Mouse (Mus musculus) liver, embryonic 16.5 days (tissue): Measurements from ENCODE around the gene Lrg1. TPM values are rescaled to one million over a fixed set of nuclear protein-coding genes. Genes with fewer than 3 reads are reported as not detected.
A peak's percentile ranks its signal among the peaks of the same experiment; 100 is the strongest.

Experiments used
- ATAC-seq: fragments of 200-750 bp; cut with Nextera tagmentation; 2 replicates; pipeline ENCODE4 v1.8.0; 2017; ENCODE audit warnings: low read depth, mild to moderate bottlenecking, moderate number of reproducible peaks, moderate library complexity
- H3K27ac ChIP-seq: fragments of 300-500 bp; sonication (generic); 2 replicates; pipeline ENCODE4 v1.5.1; 2014; ENCODE audit warnings: mild to moderate bottlenecking, low read length
- H3K27me3 ChIP-seq: fragments of 300-500 bp; sonication (generic); 2 replicates; pipeline ENCODE4 v1.6.1; 2014; ENCODE audit warnings: low read depth, low read length, mixed read lengths; ENCODE audit not compliant: control insufficient read depth, insufficient read depth
- H3K36me3 ChIP-seq: fragments of 300-500 bp; sonication (generic); 2 replicates; pipeline ENCODE4 v1.6.1; 2014; ENCODE audit warnings: mild to moderate bottlenecking; ENCODE audit not compliant: control insufficient read depth, insufficient read depth
- H3K4me1 ChIP-seq: fragments of 300-500 bp; sonication (generic); 2 replicates; pipeline ENCODE4 v1.6.1; 2014; ENCODE audit warnings: low read depth, low read length, mixed read lengths; ENCODE audit not compliant: control insufficient read depth
- H3K4me2 ChIP-seq: fragments of 300-500 bp; sonication (generic); 2 replicates; pipeline ENCODE4 v1.6.1; 2014; ENCODE audit warnings: low read depth, low read length, mixed read lengths
- H3K4me3 ChIP-seq: fragments of 300-500 bp; sonication (generic); 2 replicates; pipeline ENCODE4 v1.5.1; 2014; ENCODE audit warnings: low read depth, mild to moderate bottlenecking, low read length
- H3K9ac ChIP-seq: fragments of 300-500 bp; sonication (generic); 2 replicates; pipeline ENCODE4 v1.6.1; 2014; ENCODE audit warnings: low read depth, low read length
- H3K9me3 ChIP-seq: fragments of 300-500 bp; sonication (generic); replicated peaks from 2 replicates; pipeline ENCODE4 v1.6.1; 2016; ENCODE audit warnings: low read length; ENCODE audit not compliant: control insufficient read depth
- WGBS: fragments of 180-500 bp; shearing (Covaris S2); extraction: QIAGEN DNeasy Blood & Tissue Kit; methylation state at CpG from one replicate; pipeline ENCODE4 v1.1.7; 2014; ENCODE audit not compliant: insufficient replicate concordance; 5-methylcytosine and 5-hydroxymethylcytosine counted together
- polyA plus RNA-seq: library from polyadenylated mRNA; unstranded; fragments of >200 nt; fragmentation: Nextera tagmentation; extraction: Ambion mirVana; gene quantifications from 2 replicates; pipeline ENCODE4 v1.2.1, GENCODE M21; 2015

The Lrg1 gene
- polyA plus RNA-seq, 1 experiment from 2014 or later: 6.2 TPM

GRCm38 (mm10) chr17:56119431-56119830 is 2.4 kb downstream of the Lrg1 start:
- no peak overlapping the region for H3K9ac ChIP-seq
- WGBS: 29% methylated on average over 12 of the region's 12 CpGs
- H3K36me3 ChIP-seq: no peaks in the 10 kb centered on the region
- peak; percentile 22; the same call in 1 of the 2 replicates for ATAC-seq
- H3K27ac ChIP-seq: no peak overlapping the region
- H3K27me3 ChIP-seq: peaks cover 39% of the 10 kb centered on the region
- H3K4me2 ChIP-seq: peak overlapping the region; percentile 36; the same call in 1 of the 2 replicates
- H3K9me3 ChIP-seq: no peaks in the 10 kb centered on the region; the same call in 1 of the 2 replicates
- no peak overlapping the region for H3K4me3 ChIP-seq
- peaks cover 9% of the 10 kb centered on the region for H3K4me1 ChIP-seq

DNA sequence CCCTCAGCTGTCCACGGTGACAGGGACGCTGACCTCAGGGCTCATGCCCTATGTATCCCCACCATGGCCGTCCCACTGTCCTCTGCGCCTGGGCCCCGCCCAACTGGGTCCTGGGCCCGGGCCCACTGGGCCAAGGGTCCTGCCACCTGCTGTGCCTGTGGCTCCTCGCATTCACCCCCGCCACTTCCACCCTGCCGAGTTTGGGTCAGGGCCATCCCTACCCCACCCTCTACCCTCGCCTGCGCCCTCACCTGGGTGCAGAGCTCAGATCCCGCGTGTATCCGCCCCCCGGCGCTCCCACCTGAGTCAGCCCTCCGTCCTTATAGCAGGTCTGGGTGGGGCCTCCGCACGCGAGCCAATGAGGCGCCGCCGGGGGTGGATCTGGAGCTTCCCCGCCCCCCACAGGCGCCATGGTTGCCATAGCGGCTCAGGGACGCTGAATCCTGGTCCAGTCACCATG is 4.5 kb downstream of the Lrg1 start, which contains the start of gene Plin5:
TSS of gene Plin5 (minus strand) at position 346 of the 460 bp plus-strand sequence.
- H3K9me3 ChIP-seq: no peaks in the 10 kb centered on the region
- peaks cover 33% of the 10 kb centered on the region for H3K27me3 ChIP-seq
- no peaks in the 10 kb centered on the region for H3K36me3 ChIP-seq
- peak within 1 kb of the TSS; percentile 60 for H3K4me2 ChIP-seq
- peak within 1 kb of the TSS; percentile 35; the same call in 1 of the 2 replicates for H3K9ac ChIP-seq
- no peak within 1 kb of the TSS for H3K27ac ChIP-seq
- peak; percentile 72 for ATAC-seq
- H3K4me3 ChIP-seq: peak within 1 kb of the TSS; percentile 50
- WGBS: 3% methylated on average over 27 of the region's 27 CpGs
- peaks cover 9% of the 10 kb centered on the region for H3K4me1 ChIP-seq

GRCm38 (mm10) chr17:56116193-56116592 is 5.6 kb downstream of the Lrg1 start:
- peaks cover 26% of the 10 kb centered on the region for H3K27me3 ChIP-seq
- H3K9ac ChIP-seq: no peak overlapping the region
- ATAC-seq: 0 out of 2 replicates have a peak, but pooled peaks have one; percentile 15
- peaks cover 9% of the 10 kb centered on the region for H3K4me1 ChIP-seq
- no peak overlapping the region for H3K27ac ChIP-seq
- no peak overlapping the region for H3K4me3 ChIP-seq
- H3K36me3 ChIP-seq: no peaks in the 10 kb centered on the region
- H3K4me2 ChIP-seq: no peak overlapping the region
- H3K9me3 ChIP-seq: no peaks in the 10 kb centered on the region
- 56% methylated on average over 10 of the region's 10 CpGs for WGBS

DNA sequence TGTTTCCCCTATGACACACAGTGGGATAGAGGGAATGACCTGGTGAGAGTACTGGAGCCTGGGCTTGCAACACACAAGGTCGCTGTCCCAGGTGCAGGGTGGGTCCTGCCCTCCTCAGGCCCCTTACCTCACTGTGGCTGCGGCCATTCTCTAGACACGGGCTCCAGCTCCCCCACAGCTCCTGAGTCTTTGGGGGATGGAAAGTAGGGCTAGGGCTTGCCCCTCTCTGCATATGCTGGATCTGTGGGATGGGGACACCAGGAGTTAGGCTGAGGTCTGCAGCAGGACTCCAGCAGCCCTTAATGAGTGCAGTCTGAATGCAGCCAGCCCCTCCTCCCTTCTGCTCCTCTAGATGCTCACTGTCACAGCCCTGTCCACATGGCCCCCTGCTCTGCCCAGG is 9.1 kb downstream of the Lrg1 start:
- Histone ChIP-seq H3K9me3 (no peaks in the 10 kb centered on the region), H3K4me1 (peaks cover 4% of the 10 kb centered on the region), H3K27ac (no peak overlapping the region), H3K9ac (no peak overlapping the region), H3K4me2 (no peak overlapping the region), H3K4me3 (no peak overlapping the region), H3K36me3 (no peaks in the 10 kb centered on the region), H3K27me3 (no peaks in the 10 kb centered on the region)
- ATAC-seq: no peak
- WGBS: 55% methylated on average over 3 of the region's 3 CpGs

- no peaks in the 10 kb centered on the region for H3K27me3 ChIP-seq
- ATAC-seq: no peak
- no peak overlapping the region for H3K9ac ChIP-seq
- 43% methylated on average over 5 of the region's 5 CpGs for WGBS
- H3K4me3 ChIP-seq: no peak overlapping the region
- no peaks in the 10 kb centered on the region for H3K9me3 ChIP-seq
- H3K27ac ChIP-seq: no peak overlapping the region
- H3K36me3 ChIP-seq: no peaks in the 10 kb centered on the region
- no peak overlapping the region for H3K4me2 ChIP-seq
- H3K4me1 ChIP-seq: no peaks in the 10 kb centered on the region
Measured at GRCm38 (mm10) chr17:56111864-56112263, 9.9 kb downstream of the Lrg1 start.

- H3K27me3 ChIP-seq: no peaks in the 10 kb centered on the region
- no peaks in the 10 kb centered on the region for H3K4me1 ChIP-seq
- H3K9ac ChIP-seq: no peak overlapping the region
- no peak for ATAC-seq
- no peak overlapping the region for H3K4me2 ChIP-seq
- H3K27ac ChIP-seq: no peak overlapping the region
- no peaks in the 10 kb centered on the region for H3K9me3 ChIP-seq
- WGBS: 33% methylated on average over 1 of the region's 1 CpGs
- H3K36me3 ChIP-seq: no peaks in the 10 kb centered on the region
- H3K4me3 ChIP-seq: no peak overlapping the region
Measured at GRCm38 (mm10) chr17:56111021-56111420, 10.8 kb downstream of the Lrg1 start.

- no peak overlapping the region for H3K27ac ChIP-seq
- no peak overlapping the region for H3K4me3 ChIP-seq
- H3K4me2 ChIP-seq: no peak overlapping the region
- no peaks in the 10 kb centered on the region for H3K36me3 ChIP-seq
- no peaks in the 10 kb centered on the region for H3K27me3 ChIP-seq
- ATAC-seq: no peak
- no peak overlapping the region for H3K9ac ChIP-seq
- no peaks in the 10 kb centered on the region for H3K4me1 ChIP-seq
- H3K9me3 ChIP-seq: no peaks in the 10 kb centered on the region
- WGBS: 49% methylated on average over 4 of the region's 4 CpGs
Measured at GRCm38 (mm10) chr17:56110571-56110970, 11.2 kb downstream of the Lrg1 start.

DNA sequence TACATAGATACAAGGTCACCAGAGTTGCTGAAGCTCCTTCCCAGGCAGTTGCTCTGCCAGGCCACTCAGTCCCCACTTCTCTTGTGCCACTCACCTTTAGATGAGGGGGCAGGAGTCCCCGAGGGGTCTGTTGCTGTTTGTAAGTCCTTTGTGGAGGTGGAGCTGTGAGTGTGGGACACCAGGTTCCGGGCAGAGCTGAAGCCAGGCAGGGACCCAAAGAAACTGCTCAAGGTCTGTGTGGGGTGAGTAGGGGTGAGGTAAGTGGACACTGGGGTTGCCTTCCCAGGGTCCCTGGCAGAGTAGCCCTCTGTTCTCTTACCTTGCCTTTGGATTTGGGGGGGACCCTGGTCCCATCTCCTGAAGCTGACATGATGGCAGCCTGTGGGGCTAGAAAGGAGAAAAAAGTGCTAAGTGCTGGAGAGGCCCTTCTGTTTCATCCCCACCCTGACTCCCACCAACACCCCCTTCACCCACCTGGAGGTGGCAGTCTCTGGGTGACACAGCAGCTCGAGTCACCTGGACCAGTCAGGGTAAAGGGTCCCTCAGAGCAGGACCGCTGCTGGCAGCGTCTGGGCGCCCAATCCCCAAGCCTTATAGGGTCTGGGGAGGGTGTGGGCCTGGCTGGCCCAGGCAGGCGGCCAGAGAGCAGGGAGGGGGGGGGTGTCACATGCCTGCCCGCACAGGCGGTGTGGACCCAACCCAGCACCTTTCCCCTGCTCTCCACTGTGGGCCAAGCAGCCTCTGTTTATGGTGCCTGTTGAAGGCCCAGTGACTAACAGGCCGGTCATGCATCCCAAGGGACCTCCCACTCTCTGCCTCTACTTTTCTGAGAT is 12.4 kb downstream of the Lrg1 start, which contains the start of gene Plin4:
TSS of gene Plin4 (minus strand) at position 585 of the 833 bp plus-strand sequence.
- no peak for ATAC-seq
- Histone ChIP-seq H3K27ac (no peak within 1 kb of the TSS), H3K4me1 (no peaks in the 10 kb centered on the region), H3K4me2 (no peak within 1 kb of the TSS), H3K4me3 (no peak within 1 kb of the TSS), H3K9ac (no peak within 1 kb of the TSS), H3K9me3 (no peaks in the 10 kb centered on the region), H3K36me3 (no peaks in the 10 kb centered on the region), H3K27me3 (no peaks in the 10 kb centered on the region)
- WGBS: 41% methylated on average over 10 of the region's 10 CpGs
